Mouse (Mus musculus) testis, adult 2 months (tissue): Measurements from ENCODE around the gene Siva1. TPM values are rescaled to one million over a fixed set of nuclear protein-coding genes. Genes with fewer than 3 reads are reported as not detected.

ENCODE experiments used
- H3K27ac ChIP-seq: fragments of 200-500 bp; 2 replicates; pipeline ENCODE4 v1.5.1; 2012; ENCODE audit warnings: low read depth, low read length; ENCODE audit not compliant: control insufficient read depth, insufficient read depth
- H3K27me3 ChIP-seq: fragments of 200-500 bp; 2 replicates; pipeline ENCODE4 v1.6.1; 2012; ENCODE audit warnings: mild to moderate bottlenecking, low read length, moderate library complexity; ENCODE audit not compliant: control insufficient read depth, insufficient read depth
- H3K36me3 ChIP-seq: fragments of 200-500 bp; 2 replicates; pipeline ENCODE4 v1.6.1; 2012; ENCODE audit warnings: mild to moderate bottlenecking, low read length; ENCODE audit not compliant: control insufficient read depth, insufficient read depth
- H3K4me1 ChIP-seq: fragments of 200-500 bp; 2 replicates; pipeline ENCODE4 v1.6.1; 2012; ENCODE audit warnings: low read length; ENCODE audit not compliant: control insufficient read depth, insufficient read depth
- H3K4me3 ChIP-seq: fragments of 200-500 bp; 2 replicates; pipeline ENCODE4 v1.5.1; 2012; ENCODE audit warnings: low read depth, mild to moderate bottlenecking, low read length, moderate library complexity, mixed read lengths; ENCODE audit not compliant: control insufficient read depth
- CTCF ChIP-seq: fragments of 200-500 bp; IDR thresholded peaks from 2 replicates; pipeline ENCODE4 v1.5.1; 2012; ENCODE audit warnings: low read depth, mild to moderate bottlenecking, inconsistent platforms, low read length, moderate library complexity; ENCODE audit not compliant: control insufficient read depth, insufficient read depth, insufficient replicate concordance
- POLR2A ChIP-seq: fragments of 200-500 bp; IDR thresholded peaks from 2 replicates; pipeline ENCODE4 v1.6.1; 2012; ENCODE audit warnings: low read depth, mild to moderate bottlenecking, inconsistent platforms, low read length, moderate library complexity; ENCODE audit not compliant: control insufficient read depth
- polyA plus RNA-seq: library from polyadenylated mRNA; depleted of rRNA; stranded (reverse); fragments of >200 nt; gene quantifications from 2 replicates; pipeline ENCODE4 v1.2.3, GENCODE M21; 2012

The Siva1 gene
- polyA plus RNA-seq, 1 experiment: 41.7 TPM

DNA sequence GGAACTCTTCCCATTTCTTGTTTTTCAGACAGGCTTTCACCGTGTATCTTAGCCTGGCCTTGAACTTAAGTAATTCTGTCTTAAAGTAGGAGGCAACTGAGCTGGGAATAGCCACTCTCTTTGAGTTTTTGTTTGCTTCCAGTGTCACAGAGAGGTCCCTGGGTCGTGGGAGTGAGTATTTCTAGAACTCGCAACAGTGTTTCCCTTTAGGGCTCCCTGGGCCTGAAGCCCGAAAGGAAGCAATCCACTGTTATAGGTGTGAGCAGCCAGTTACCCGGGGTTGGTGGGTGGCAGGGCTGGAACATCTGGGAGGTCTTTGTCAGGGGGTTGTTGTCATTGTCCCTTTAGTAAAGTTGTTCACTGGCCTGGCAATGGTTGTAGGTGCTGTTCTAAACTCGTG is 1.7 kb downstream of the Siva1 start:
- H3K4me1 ChIP-seq: peaks cover 23% of the 10 kb centered on the region
- no peaks in the 10 kb centered on the region for H3K27me3 ChIP-seq
- H3K36me3 ChIP-seq: no peaks in the 10 kb centered on the region
- no peak overlapping the region for H3K27ac ChIP-seq
- H3K4me3 ChIP-seq: peak overlapping the region; percentile 16; the same call in 1 of the 2 replicates
- TF ChIP-seq CTCF (no peak), POLR2A (no peak)

GRCm38 (mm10) chr12:112648081-112648480 is 3.6 kb downstream of the Siva1 start:
- H3K36me3 ChIP-seq: no peaks in the 10 kb centered on the region
- peaks cover 21% of the 10 kb centered on the region for H3K4me1 ChIP-seq
- TF ChIP-seq CTCF (no peak), POLR2A (no peak)
- H3K4me3 ChIP-seq: no peak overlapping the region
- H3K27ac ChIP-seq: no peak overlapping the region
- H3K27me3 ChIP-seq: no peaks in the 10 kb centered on the region

DNA sequence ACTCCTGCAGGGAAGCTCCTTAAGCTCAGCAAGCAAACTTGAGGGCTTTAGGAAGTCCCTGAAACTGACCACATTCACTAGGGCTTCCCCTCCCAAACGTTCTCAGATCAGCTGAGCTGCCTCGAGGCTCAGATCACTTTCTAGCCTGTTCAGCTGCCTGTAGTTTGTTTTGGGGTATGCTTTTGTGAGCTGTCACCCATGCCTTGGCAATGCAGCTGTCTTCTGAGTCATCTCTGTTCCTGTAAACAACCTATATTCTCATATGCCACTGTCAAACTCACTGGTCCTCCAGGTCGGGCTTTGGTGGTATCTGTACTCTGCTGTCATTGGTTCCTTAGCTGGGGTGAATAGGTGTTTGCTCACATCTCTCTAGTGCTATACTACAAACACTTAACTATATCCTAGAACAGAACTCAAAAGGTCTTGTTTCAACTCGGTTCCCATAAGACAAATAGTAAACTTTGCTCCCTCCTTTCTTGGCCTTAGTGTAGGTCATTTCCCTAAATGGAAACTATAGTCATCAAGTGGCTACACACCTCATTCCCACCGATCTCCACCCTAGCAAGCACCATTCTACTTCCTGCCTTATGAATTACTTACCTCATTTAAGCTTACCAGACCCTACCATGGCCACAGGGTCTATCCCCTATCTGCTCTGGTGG is 7.4 kb downstream of the Siva1 start:
- Histone ChIP-seq H3K36me3 (no peaks in the 10 kb centered on the region), H3K4me3 (no peak overlapping the region), H3K4me1 (no peaks in the 10 kb centered on the region; the same call in 1 of the 2 replicates), H3K27ac (no peak overlapping the region), H3K27me3 (no peaks in the 10 kb centered on the region)
- TF ChIP-seq CTCF: no peak
- TF ChIP-seq POLR2A: no peak

DNA sequence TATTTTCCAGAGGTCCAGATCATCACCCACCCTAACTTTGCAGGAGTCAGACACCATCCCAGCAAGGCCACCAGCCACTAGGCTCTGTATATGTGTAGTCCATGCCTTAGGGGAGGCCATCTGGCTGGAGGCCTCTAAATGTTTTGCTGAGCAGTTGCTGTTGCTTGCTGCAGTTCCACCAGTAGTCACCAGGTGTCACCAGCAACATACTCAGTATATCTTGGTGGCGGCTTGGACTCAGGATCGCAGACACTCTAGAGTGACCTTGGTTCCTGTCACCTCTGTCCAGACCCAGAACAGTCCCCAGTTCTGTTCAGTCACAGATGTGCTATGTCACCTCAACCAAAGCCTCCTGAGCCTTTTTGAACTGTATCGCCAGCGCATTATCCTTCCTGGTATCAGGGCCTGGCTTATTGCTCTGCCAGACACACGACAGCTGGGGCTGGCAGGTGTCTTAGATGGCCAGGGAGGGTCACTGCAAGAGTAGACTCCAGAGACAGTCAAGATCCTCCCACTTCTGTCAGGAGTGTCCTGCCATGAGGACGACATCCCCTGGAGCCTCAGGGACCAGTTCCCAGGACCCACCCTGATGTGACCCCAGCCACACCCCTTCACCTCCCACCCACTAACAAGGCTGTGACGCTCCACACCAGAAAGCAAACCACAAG is 8.8 kb downstream of the Siva1 start:
- no peak for TF ChIP-seq POLR2A
- TF ChIP-seq CTCF: peak; percentile 71; the same call in 1 of the 2 replicates
- no peaks in the 10 kb centered on the region for H3K27me3 ChIP-seq
- H3K4me3 ChIP-seq: no peak overlapping the region
- H3K4me1 ChIP-seq: no peaks in the 10 kb centered on the region
- no peak overlapping the region for H3K27ac ChIP-seq
- H3K36me3 ChIP-seq: no peaks in the 10 kb centered on the region

GRCm38 (mm10) chr12:112654076-112654475 is 9.6 kb downstream of the Siva1 start:
- no peak overlapping the region for H3K27ac ChIP-seq
- no peaks in the 10 kb centered on the region for H3K36me3 ChIP-seq
- TF ChIP-seq POLR2A (no peak), CTCF (no peak)
- H3K4me3 ChIP-seq: no peak overlapping the region
- H3K4me1 ChIP-seq: no peaks in the 10 kb centered on the region
- H3K27me3 ChIP-seq: no peaks in the 10 kb centered on the region

DNA sequence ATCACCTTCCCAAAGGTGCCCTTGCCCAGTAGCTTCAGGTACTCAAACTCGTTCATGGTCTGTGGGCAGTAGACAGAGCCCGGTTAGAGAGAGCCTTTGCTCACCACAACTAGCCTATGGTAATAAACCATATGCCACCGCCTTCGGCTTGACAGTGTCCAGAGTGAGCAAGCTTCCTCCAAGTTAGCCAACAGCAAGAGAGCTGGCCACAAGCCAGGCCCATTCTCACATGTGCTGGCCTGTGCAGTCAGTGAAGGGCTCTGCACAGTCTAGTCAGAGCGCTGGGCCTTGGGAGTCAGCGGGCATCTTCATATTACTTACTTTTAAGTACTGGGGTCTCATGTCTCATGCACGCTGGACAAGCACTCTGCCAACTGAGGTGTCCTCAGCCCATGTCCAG is 14.1 kb downstream of the Siva1 start:
- Histone ChIP-seq H3K27ac (no peak overlapping the region), H3K4me1 (no peaks in the 10 kb centered on the region), H3K36me3 (no peaks in the 10 kb centered on the region), H3K4me3 (no peak overlapping the region), H3K27me3 (no peaks in the 10 kb centered on the region)
- no peak for TF ChIP-seq CTCF
- no peak for TF ChIP-seq POLR2A

DNA sequence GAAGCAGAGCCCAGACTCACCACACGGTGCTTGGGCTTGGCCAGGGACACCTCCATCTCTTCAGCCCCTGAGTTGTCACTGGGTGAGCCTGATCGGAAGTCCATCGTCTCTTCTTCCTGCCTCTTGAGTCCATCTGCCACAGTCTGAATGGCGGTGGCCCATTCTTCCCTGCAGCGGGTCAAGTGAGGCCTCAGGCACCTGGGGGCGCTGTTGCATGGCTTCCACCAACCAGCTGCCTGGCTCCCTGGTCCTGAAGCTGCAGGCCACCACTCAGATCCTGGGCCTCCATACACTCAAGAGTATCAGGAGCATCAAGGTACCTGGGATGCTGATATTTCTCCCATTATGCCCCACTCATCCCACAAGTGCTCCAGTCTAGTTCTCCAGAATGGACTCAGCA is 14.6 kb downstream of the Siva1 start:
- TF ChIP-seq CTCF (peak; percentile 37; the same call in 1 of the 2 replicates), POLR2A (no peak)
- no peak overlapping the region for H3K27ac ChIP-seq
- no peaks in the 10 kb centered on the region for H3K36me3 ChIP-seq
- no peak overlapping the region for H3K4me3 ChIP-seq
- H3K27me3 ChIP-seq: no peaks in the 10 kb centered on the region
- H3K4me1 ChIP-seq: no peaks in the 10 kb centered on the region
